Mouse (Mus musculus) erythroblast, embryonic 14.5 days (primary cell): ENCODE measurements around the gene Myo18a. TPM values are rescaled to one million over a fixed set of nuclear protein-coding genes. Genes with fewer than 3 reads are reported as not detected.

Experiments used
- H3K27me3 ChIP-seq: 2 replicates; pipeline ENCODE4 v1.6.1; 2012; ENCODE audit warnings: inconsistent platforms; ENCODE audit not compliant: control insufficient read depth
- H3K36me3 ChIP-seq: 2 replicates; pipeline ENCODE4 v1.6.1; 2012; ENCODE audit warnings: mild to moderate bottlenecking, inconsistent platforms; ENCODE audit not compliant: control insufficient read depth
- H3K4me1 ChIP-seq: 2 replicates; pipeline ENCODE4 v1.6.1; 2012; ENCODE audit warnings: inconsistent platforms; ENCODE audit not compliant: control insufficient read depth
- H3K4me3 ChIP-seq: replicated peaks from 2 replicates; pipeline ENCODE3; 2012; ENCODE audit warnings: moderate library complexity, mild to moderate bottlenecking, inconsistent platforms
- H3K9me3 ChIP-seq: 2 replicates; pipeline ENCODE4 v1.6.1; 2012; ENCODE audit warnings: low read length, inconsistent platforms, mixed read lengths; ENCODE audit not compliant: control insufficient read depth
- GATA1 ChIP-seq: IDR thresholded peaks from 2 replicates; pipeline ENCODE4 v1.6.1; 2012; ENCODE audit warnings: low read length, inconsistent platforms, mixed read lengths
- TAL1 ChIP-seq: IDR thresholded peaks from 3 replicates; pipeline ENCODE4 v1.6.1; 2012; ENCODE audit warnings: low read length, inconsistent platforms, mixed read lengths
- polyA plus RNA-seq: library from polyadenylated mRNA; stranded (reverse); fragments of >175 nt; gene quantifications from 2 replicates; pipeline ENCODE4 v1.2.3, GENCODE M21; 2012

The Myo18a gene
- polyA plus RNA-seq, 1 experiment, result 5.1 TPM

- H3K4me3 ChIP-seq, result peak overlapping the region; percentile 72
- peak; percentile 35; the same call in 1 of the 3 replicates for TF ChIP-seq TAL1
- peak; percentile 38; the same call in 1 of the 2 replicates for TF ChIP-seq GATA1
Observed at GRCm38 (mm10) chr11:77766351-77767001, 3.4 kb downstream of the Myo18a start.

GRCm38 (mm10) chr11:77769496-77769895 lies 6.5 kb downstream of the Myo18a start:
- no peak for TF ChIP-seq TAL1
- TF ChIP-seq GATA1, result no peak
- peaks cover 86% of the 10 kb centered on the region for H3K4me1 ChIP-seq

More at GRCm38 (mm10) chr11:77766351-77767001, 3.4 kb downstream of the Myo18a start:
- H3K9me3 ChIP-seq, result no peaks in the 10 kb centered on the region
- peaks cover 4% of the 10 kb centered on the region for H3K36me3 ChIP-seq
- no peaks in the 10 kb centered on the region for H3K27me3 ChIP-seq
- H3K4me1 ChIP-seq, result peaks cover 77% of the 10 kb centered on the region

GRCm38 (mm10) chr11:77770346-77770745 lies 7.3 kb downstream of the Myo18a start:
- no peak overlapping the region for H3K4me3 ChIP-seq
- peaks cover 77% of the 10 kb centered on the region for H3K4me1 ChIP-seq
- TF ChIP-seq GATA1 (peak; percentile 5; the same call in 1 of the 2 replicates), TAL1 (no peak)

More at GRCm38 (mm10) chr11:77769496-77769895, 6.5 kb downstream of the Myo18a start:
- H3K36me3 ChIP-seq, result peaks cover 18% of the 10 kb centered on the region
- no peaks in the 10 kb centered on the region for H3K9me3 ChIP-seq
- no peaks in the 10 kb centered on the region for H3K27me3 ChIP-seq
- no peak overlapping the region for H3K4me3 ChIP-seq

GRCm38 (mm10) chr11:77771879-77772713 lies 9.1 kb downstream of the Myo18a start:
- peak overlapping the region; percentile 13 for H3K4me3 ChIP-seq
- H3K4me1 ChIP-seq, result peaks cover 67% of the 10 kb centered on the region
- peaks cover 31% of the 10 kb centered on the region for H3K36me3 ChIP-seq

More at GRCm38 (mm10) chr11:77770346-77770745, 7.3 kb downstream of the Myo18a start:
- Histone ChIP-seq H3K9me3 (no peaks in the 10 kb centered on the region), H3K27me3 (no peaks in the 10 kb centered on the region), H3K36me3 (peaks cover 18% of the 10 kb centered on the region)

GRCm38 (mm10) chr11:77775701-77776400 lies 12.8 kb downstream of the Myo18a start:
- peaks cover 64% of the 10 kb centered on the region for H3K36me3 ChIP-seq
- H3K27me3 ChIP-seq, result no peaks in the 10 kb centered on the region
- H3K4me1 ChIP-seq, result peaks cover 66% of the 10 kb centered on the region
- TF ChIP-seq GATA1 (no peak), TAL1 (no peak)
- no peak overlapping the region for H3K4me3 ChIP-seq
- H3K9me3 ChIP-seq, result peaks cover 3% of the 10 kb centered on the region; the same call in 1 of the 2 replicates

More at GRCm38 (mm10) chr11:77771879-77772713, 9.1 kb downstream of the Myo18a start:
- TF ChIP-seq TAL1 (no peak), GATA1 (no peak)
- Histone ChIP-seq H3K9me3 (no peaks in the 10 kb centered on the region), H3K27me3 (no peaks in the 10 kb centered on the region)

- H3K36me3 ChIP-seq, result peaks cover 77% of the 10 kb centered on the region
Observed at GRCm38 (mm10) chr11:77777436-77777835, 14.4 kb downstream of the Myo18a start.

GRCm38 (mm10) chr11:77777937-77778336 lies 14.9 kb downstream of the Myo18a start:
- Histone ChIP-seq H3K27me3 (no peaks in the 10 kb centered on the region), H3K36me3 (peaks cover 77% of the 10 kb centered on the region), H3K9me3 (peaks cover 3% of the 10 kb centered on the region; the same call in 1 of the 2 replicates), H3K4me1 (peaks cover 66% of the 10 kb centered on the region), H3K4me3 (no peak overlapping the region)
- TF ChIP-seq TAL1 (no peak), GATA1 (no peak)

More at GRCm38 (mm10) chr11:77777436-77777835, 14.4 kb downstream of the Myo18a start:
- TF ChIP-seq GATA1 (no peak), TAL1 (no peak)
- no peaks in the 10 kb centered on the region for H3K27me3 ChIP-seq
- no peak overlapping the region for H3K4me3 ChIP-seq
- H3K9me3 ChIP-seq, result peaks cover 3% of the 10 kb centered on the region; the same call in 1 of the 2 replicates
- peaks cover 66% of the 10 kb centered on the region for H3K4me1 ChIP-seq

- TF ChIP-seq GATA1 (no peak), TAL1 (no peak)
- Histone ChIP-seq H3K36me3 (peaks cover 81% of the 10 kb centered on the region), H3K27me3 (no peaks in the 10 kb centered on the region), H3K9me3 (peaks cover 3% of the 10 kb centered on the region; the same call in 1 of the 2 replicates), H3K4me3 (no peak overlapping the region), H3K4me1 (peaks cover 68% of the 10 kb centered on the region)
Observed at GRCm38 (mm10) chr11:77779240-77779639, 16.2 kb downstream of the Myo18a start.
